ENCODE assay signal across 27 mouse cellular contexts in the genomic region with DNA sequence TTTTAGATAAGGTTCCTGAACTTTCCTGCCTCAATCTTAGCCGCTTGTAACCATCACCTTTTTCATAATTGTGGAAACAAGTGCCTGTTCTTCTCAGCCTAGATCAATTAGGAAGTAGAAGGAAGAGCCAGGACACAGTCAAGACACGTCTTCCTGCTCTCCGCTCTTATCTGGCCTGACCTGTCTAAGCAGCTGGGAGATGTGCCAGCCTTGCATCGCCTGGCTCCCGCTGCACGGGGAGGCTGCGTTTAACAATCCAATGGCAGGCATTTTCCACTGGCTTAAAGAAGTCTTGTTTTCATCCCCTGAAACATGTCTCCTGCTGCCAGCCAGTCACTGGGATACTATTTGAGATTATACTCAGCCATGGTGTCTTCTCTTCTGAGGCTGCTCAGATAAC.
DNase-seq lines count a peak whose midpoint lies in the region; ATAC-seq and TF ChIP-seq lines count a peak whose summit lies in the region.
"Had no signal": no experiment of that assay in that cellular context is flagged by ENCODE, and none has a peak within 500 bp of the region (broad histone marks: within the 10 kb centered on the region; RNA-seq: fewer than 3 reads in every experiment).

No protein-coding gene starts in this region.

- H3K4me2 ChIP-seq in lung, embryonic 14.5 days = no peak overlapping the region
- no peak overlapping the region for H3K4me2 ChIP-seq in midbrain, postnatal 0 days (ENCODE audit: low read depth, low read length, poor library complexity, severe bottlenecking)
- H3K4me2 ChIP-seq: embryonic facial prominence, embryonic 12.5 days; forebrain, embryonic 12.5 days; hindbrain, embryonic 14.5 days; intestine, embryonic 15.5 days; limb, embryonic 12.5 days; liver, embryonic 11.5 days; midbrain, embryonic 12.5 days; neural tube, embryonic 12.5 days had no signal

- H3K36me3 ChIP-seq in heart, embryonic 10.5 days = no peaks in the 10 kb centered on the region
- H3K36me3 ChIP-seq in lung, embryonic 14.5 days (ENCODE audit: insufficient read depth) = no peaks in the 10 kb centered on the region
- no peaks in the 10 kb centered on the region for H3K36me3 ChIP-seq in midbrain, postnatal 0 days (ENCODE audit: insufficient read depth, low read length)
- H3K36me3 ChIP-seq: embryonic facial prominence, embryonic 12.5 days; forebrain, embryonic 12.5 days; intestine, embryonic 15.5 days; limb, embryonic 12.5 days; midbrain, embryonic 12.5 days; neural tube, embryonic 12.5 days had no signal

- no peak for TF ChIP-seq CTCF in lung, embryonic 14.5 days (IDR thresholded peaks at IDR 0.05; ENCODE audit: low read depth)
- TF ChIP-seq CTCF in brain, embryonic 14.5 days (IDR thresholded peaks at IDR 0.05; ENCODE audit: borderline replicate concordance, extremely low read depth, insufficient read depth, insufficient read length) = no peak
- TF ChIP-seq CTCF in midbrain, postnatal 0 days (IDR thresholded peaks at IDR 0.05) = no peak

- no peak overlapping the region for H3K27ac ChIP-seq in heart, embryonic 10.5 days
- H3K27ac ChIP-seq in lung, embryonic 14.5 days (ENCODE audit: low read depth) = no peak overlapping the region
- H3K27ac ChIP-seq in midbrain, postnatal 0 days (ENCODE audit: low read depth, low read length) = no peak overlapping the region
- H3K27ac ChIP-seq: embryonic facial prominence, embryonic 12.5 days; forebrain, embryonic 12.5 days; hindbrain, embryonic 14.5 days; intestine, embryonic 15.5 days; layer of hippocampus, adult 2 months; limb, embryonic 12.5 days; midbrain, embryonic 12.5 days; neural tube, embryonic 12.5 days; stomach, postnatal 0 days had no signal

- H3K27me3 ChIP-seq in heart, embryonic 10.5 days (ENCODE audit: insufficient read depth, poor library complexity, severe bottlenecking) = no peaks in the 10 kb centered on the region
- H3K27me3 ChIP-seq in lung, embryonic 14.5 days (ENCODE audit: insufficient read depth, low read length) = no peaks in the 10 kb centered on the region
- H3K27me3 ChIP-seq in midbrain, postnatal 0 days (ENCODE audit: insufficient read depth, low read length) = no peaks in the 10 kb centered on the region
- H3K27me3 ChIP-seq: embryonic facial prominence, embryonic 12.5 days; forebrain, embryonic 12.5 days; intestine, embryonic 15.5 days; limb, embryonic 12.5 days; midbrain, embryonic 12.5 days; neural tube, embryonic 12.5 days had no signal

- no peak for ATAC-seq in lung, embryonic 14.5 days (ENCODE audit: insufficient read depth)
- no peak for ATAC-seq in midbrain, postnatal 0 days (ENCODE audit: low FRiP score)
- ATAC-seq: activated CD4-positive, CD25-positive, alpha-beta regulatory T cell, adult 4 months; intestine, embryonic 15.5 days; liver, postnatal 0 days had no signal

- intact Hi-C loops in heart, postnatal 14 days (cut with DNase I) = no loop called here

- 32% methylated on average over 7 of the region's 7 CpGs for WGBS in heart, embryonic 10.5 days
- WGBS in lung, embryonic 14.5 days = 38% methylated on average over 7 of the region's 7 CpGs
- WGBS in midbrain, postnatal 0 days = 71% methylated on average over 7 of the region's 7 CpGs

- no peak overlapping the region for H3K9ac ChIP-seq in lung, embryonic 14.5 days
- H3K9ac ChIP-seq in midbrain, postnatal 0 days (replicated peaks; ENCODE audit: low read length, poor library complexity, severe bottlenecking) = no peak overlapping the region
- H3K9ac ChIP-seq: embryonic facial prominence, embryonic 12.5 days; forebrain, embryonic 12.5 days; hindbrain, embryonic 14.5 days; intestine, embryonic 15.5 days; limb, embryonic 12.5 days; liver, postnatal 0 days; midbrain, embryonic 12.5 days; neural tube, embryonic 12.5 days had no signal

- no peak overlapping the region for H3K4me3 ChIP-seq in heart, embryonic 10.5 days
- H3K4me3 ChIP-seq in lung, embryonic 14.5 days (ENCODE audit: low read depth, low read length) = no peak overlapping the region
- no peak overlapping the region for H3K4me3 ChIP-seq in midbrain, postnatal 0 days (ENCODE audit: low read depth, low read length)
- H3K4me3 ChIP-seq: embryonic facial prominence, embryonic 12.5 days; forebrain, embryonic 12.5 days; intestine, embryonic 15.5 days; layer of hippocampus, adult 2 months; limb, embryonic 12.5 days; midbrain, embryonic 12.5 days; neural tube, embryonic 12.5 days had no signal

- peak; percentile 78 for DNase-seq in heart, embryonic 10.5 days (ENCODE audit: low spot score)
- DNase-seq in heart, adult 8-10 months (ENCODE audit: low spot score) = no peak
- DNase-seq in lung, embryonic 14.5 days = peak; percentile 19
- no peak for DNase-seq in lung, postnatal 10 days
- peak; percentile 46 for DNase-seq in brain, embryonic 14.5 days (ENCODE audit: low read depth)
- DNase-seq in heart, postnatal 14 days = peak; percentile 7 to 8
- DNase-seq in midbrain, postnatal 0 days (ENCODE audit: low spot score) = no peak
- DNase-seq: adrenal gland, adult 8-10 months; cerebellum, adult 9-10 months; gastrocnemius, postnatal 25 days; kidney, adult 9 months; kidney, postnatal 25 days; liver, postnatal 0 days; lung, postnatal 14 days; right cerebral cortex, postnatal 14 days; thymus, postnatal 25 days had no signal

- H3K4me1 ChIP-seq in heart, embryonic 10.5 days = 0 out of 2 replicates have a peak, but pooled peaks cover 3% of the 10 kb centered on the region
- no peaks in the 10 kb centered on the region for H3K4me1 ChIP-seq in lung, embryonic 14.5 days (ENCODE audit: insufficient read depth)
- H3K4me1 ChIP-seq in midbrain, postnatal 0 days (ENCODE audit: insufficient read depth, low read length) = no peaks in the 10 kb centered on the region
- H3K4me1 ChIP-seq: embryonic facial prominence, embryonic 12.5 days; forebrain, embryonic 12.5 days; intestine, embryonic 15.5 days; limb, embryonic 12.5 days; midbrain, embryonic 12.5 days; neural tube, embryonic 12.5 days had no signal

- peaks cover 2% of the 10 kb centered on the region; the same call in 1 of the 2 replicates for H3K9me3 ChIP-seq in heart, embryonic 10.5 days
- H3K9me3 ChIP-seq in lung, embryonic 14.5 days (ENCODE audit: low read depth, low read length) = no peaks in the 10 kb centered on the region
- no peaks in the 10 kb centered on the region for H3K9me3 ChIP-seq in midbrain, postnatal 0 days (ENCODE audit: low read length)
- H3K9me3 ChIP-seq: embryonic facial prominence, embryonic 12.5 days; intestine, embryonic 15.5 days; midbrain, embryonic 12.5 days had no signal

- TF ChIP-seq POLR2A in brain, embryonic 14.5 days (IDR thresholded peaks at IDR 0.05; ENCODE audit: borderline replicate concordance, extremely low read depth, insufficient read depth, insufficient read length, poor library complexity, severe bottlenecking) = no peak

Comparison
In these comparisons a context has a peak if more than half of its experiments do, and no peak if none do; other contexts are left out.
1. DNase-seq: peak in heart, embryonic 10.5 days (single experiment), lung, embryonic 14.5 days (single experiment), brain, embryonic 14.5 days (single experiment) and heart, postnatal 14 days (2 of 2); none in heart, adult 8-10 months (single experiment), lung, postnatal 10 days (single experiment) and midbrain, postnatal 0 days (single experiment).